Mouse (Mus musculus) spleen, adult 2 months (tissue): ENCODE results near the gene Fam186b.

ENCODE experiments used
- CTCF ChIP-seq: fragments of 200-500 bp; IDR thresholded peaks from 2 replicates; pipeline ENCODE4 v1.5.1; 2011; ENCODE audit warnings: mild to moderate bottlenecking, inconsistent platforms; ENCODE audit not compliant: insufficient read depth, insufficient read length, insufficient replicate concordance; ENCODE audit errors: extremely low read depth
- POLR2A ChIP-seq: fragments of 200-500 bp; IDR thresholded peaks from 2 replicates; pipeline ENCODE4 v1.6.1; 2011; ENCODE audit warnings: low read depth, low read length, inconsistent platforms

DNA sequence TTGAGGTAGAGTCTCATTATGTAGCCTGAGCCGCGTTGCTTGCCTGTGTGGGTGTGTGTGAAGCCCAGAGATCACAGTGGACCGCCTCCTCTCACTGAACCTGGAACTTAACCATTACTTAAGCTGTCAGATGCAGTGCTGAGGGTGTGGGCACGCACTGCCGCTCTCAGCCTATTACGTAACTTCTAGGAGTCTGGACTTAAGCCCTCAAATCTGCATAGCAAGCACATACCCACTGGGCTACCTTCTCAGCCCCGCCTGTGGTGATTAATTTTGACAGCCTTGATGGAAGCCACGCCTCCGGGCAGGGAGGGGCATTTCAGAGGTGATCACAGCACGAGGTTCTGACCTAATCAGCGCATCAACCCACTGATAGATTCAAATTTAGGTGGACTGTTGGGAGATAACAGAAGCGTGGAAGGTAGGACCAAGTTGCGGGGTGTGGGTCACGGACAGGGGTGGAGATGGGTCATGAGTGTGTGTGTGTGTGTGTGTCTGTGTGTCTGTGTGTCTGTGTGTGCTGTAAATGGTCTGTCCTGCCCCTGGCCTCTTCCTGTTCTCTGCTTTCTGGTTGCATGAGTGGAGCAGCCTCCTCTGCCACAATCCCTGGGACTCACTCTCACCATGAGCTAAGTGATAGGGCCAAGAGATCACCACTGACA lies 11.0 kb downstream of the Fam186b start:
- TF ChIP-seq POLR2A: no peak
- TF ChIP-seq CTCF: no peak
